Mouse (Mus musculus) brown adipose tissue, adult 24 weeks (tissue): ENCODE measurements around the gene Cst7. TPM values are rescaled to one million over a fixed set of nuclear protein-coding genes. Genes with fewer than 3 reads are reported as not detected.

Source experiments
- H3K27ac ChIP-seq: fragments of 200-500 bp; replicated peaks from 2 replicates; pipeline ENCODE4 v1.5.1; 2012; ENCODE audit warnings: low read depth, mild to moderate bottlenecking, low read length
- H3K4me1 ChIP-seq: fragments of 200-500 bp; 2 replicates; pipeline ENCODE4 v1.6.1; 2012; ENCODE audit warnings: low read length, mixed read lengths; ENCODE audit not compliant: control insufficient read depth, insufficient read depth, insufficient read length
- H3K4me3 ChIP-seq: fragments of 200-500 bp; 2 replicates; pipeline ENCODE4 v1.5.1; 2012; ENCODE audit warnings: low read depth, mild to moderate bottlenecking, low read length, moderate library complexity; ENCODE audit not compliant: insufficient read depth
- polyA plus RNA-seq: library from polyadenylated mRNA; stranded (reverse); fragments of >200 nt; gene quantifications from 2 replicates; pipeline ENCODE4 v1.2.4, GENCODE M21; 2012; ENCODE audit not compliant: missing spikeins, insufficient read depth, insufficient read length

The Cst7 gene
- polyA plus RNA-seq, 1 experiment, result not detected

- Histone ChIP-seq H3K27ac (no peak overlapping the region), H3K4me1 (0 out of 2 replicates have a peak, but pooled peaks cover 2% of the 10 kb centered on the region), H3K4me3 (0 out of 2 replicates have a peak overlapping the region, but pooled peaks have one; percentile 5)
These were observed 36.9 kb downstream of the Cst7 start for GRCm38 (mm10) chr2:150607086-150607485.

DNA sequence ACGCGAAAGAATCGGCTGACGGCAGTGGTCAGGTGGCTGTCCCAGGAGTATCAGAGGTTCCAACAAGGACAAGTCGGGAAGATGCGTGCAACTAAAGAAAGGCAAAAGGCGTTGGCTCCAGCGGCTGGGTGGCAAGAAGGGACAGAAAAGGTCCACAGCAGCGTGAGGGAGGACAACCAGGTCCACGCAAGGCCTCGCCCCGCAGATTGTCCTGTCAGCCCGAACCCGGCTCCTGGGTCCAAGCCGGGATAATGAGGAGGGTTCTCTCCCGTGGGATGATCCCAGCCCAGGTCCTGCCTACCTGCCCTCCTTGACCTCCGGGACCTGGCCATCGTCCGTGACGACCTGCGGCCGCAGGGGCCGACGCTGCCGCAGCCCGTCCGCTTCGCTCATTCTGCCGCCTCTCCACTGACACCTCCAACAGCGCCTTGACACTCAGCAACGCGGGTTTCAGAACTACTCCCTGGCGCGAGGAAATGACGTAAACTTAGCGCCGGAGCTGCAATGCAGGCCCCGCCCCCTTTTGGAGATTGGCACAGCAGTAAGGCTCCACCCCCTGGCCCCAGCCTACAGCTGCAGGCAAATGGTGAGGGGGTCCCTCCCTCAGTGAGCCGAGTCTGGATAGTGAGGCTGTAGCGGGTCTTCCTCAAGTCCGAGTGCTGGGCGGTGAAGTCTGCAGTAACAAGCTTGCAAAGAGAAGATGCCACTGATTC is 38.0 kb downstream of the Cst7 start, which contains the start of gene Apmap:
Apmap (minus strand) TSS at position 481 of the 713 bp plus-strand sequence.
- Histone ChIP-seq H3K4me3 (peak within 1 kb of the TSS; percentile 94), H3K27ac (peak within 1 kb of the TSS; percentile 67), H3K4me1 (0 out of 2 replicates have a peak, but pooled peaks cover 2% of the 10 kb centered on the region)

- Histone ChIP-seq H3K4me3 (peak overlapping the region; percentile 94), H3K27ac (no peak overlapping the region; the same call in 1 of the 2 replicates), H3K4me1 (0 out of 2 replicates have a peak, but pooled peaks cover 2% of the 10 kb centered on the region)
These were observed 38.8 kb downstream of the Cst7 start for GRCm38 (mm10) chr2:150608872-150609560.

DNA sequence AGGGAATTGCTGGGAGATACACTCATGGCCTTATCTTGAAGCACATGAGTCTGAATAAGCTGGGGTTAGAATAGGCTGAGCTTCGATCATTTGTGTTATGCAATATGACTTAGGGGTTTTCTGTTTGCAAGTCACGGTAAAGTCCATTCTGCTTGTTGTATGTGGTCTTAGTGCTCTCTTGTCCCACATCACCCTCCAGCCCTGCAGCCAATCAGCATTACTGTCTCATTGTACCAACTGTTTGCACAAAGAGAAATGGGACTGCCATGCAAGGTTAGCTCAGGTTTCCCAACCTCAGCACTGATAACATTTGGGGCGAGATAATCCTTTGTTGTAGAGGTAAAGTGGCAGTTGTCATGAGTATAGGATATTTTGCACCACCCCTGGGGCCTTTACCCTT is 39.9 kb downstream of the Cst7 start:
- Histone ChIP-seq H3K27ac (no peak overlapping the region), H3K4me1 (0 out of 2 replicates have a peak, but pooled peaks cover 2% of the 10 kb centered on the region), H3K4me3 (no peak overlapping the region)

- H3K4me3 ChIP-seq, result no peak overlapping the region
- no peaks in the 10 kb centered on the region; the same call in 1 of the 2 replicates for H3K4me1 ChIP-seq
- H3K27ac ChIP-seq, result no peak overlapping the region
These were observed 51.5 kb downstream of the Cst7 start for GRCm38 (mm10) chr2:150621698-150622097.

- no peak overlapping the region for H3K4me3 ChIP-seq
- no peaks in the 10 kb centered on the region; the same call in 1 of the 2 replicates for H3K4me1 ChIP-seq
- H3K27ac ChIP-seq, result 0 out of 2 replicates have a peak overlapping the region, but pooled peaks have one; percentile 6
These were observed 53.7 kb downstream of the Cst7 start for GRCm38 (mm10) chr2:150623957-150624356.

DNA sequence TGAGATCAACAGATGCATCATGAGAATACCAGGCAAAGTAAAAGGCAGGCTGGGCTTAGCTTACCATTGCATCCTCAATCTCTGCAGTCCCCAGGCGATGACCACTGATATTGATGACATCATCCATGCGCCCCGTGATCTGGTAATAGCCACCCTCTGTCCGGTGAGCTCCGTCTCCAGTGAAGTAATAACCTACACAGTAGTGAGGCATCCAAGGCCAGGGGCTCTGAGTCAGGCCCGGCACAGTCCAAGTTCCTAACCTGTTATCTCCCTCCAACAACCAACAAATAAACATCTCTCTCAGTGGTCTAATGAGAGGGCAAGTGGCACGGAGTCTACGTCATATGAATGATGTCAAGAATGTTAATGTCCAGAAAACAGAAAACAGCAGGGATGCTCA is 54.7 kb downstream of the Cst7 start:
- H3K4me1 ChIP-seq, result no peaks in the 10 kb centered on the region; the same call in 1 of the 2 replicates
- no peak overlapping the region for H3K27ac ChIP-seq
- no peak overlapping the region for H3K4me3 ChIP-seq

DNA sequence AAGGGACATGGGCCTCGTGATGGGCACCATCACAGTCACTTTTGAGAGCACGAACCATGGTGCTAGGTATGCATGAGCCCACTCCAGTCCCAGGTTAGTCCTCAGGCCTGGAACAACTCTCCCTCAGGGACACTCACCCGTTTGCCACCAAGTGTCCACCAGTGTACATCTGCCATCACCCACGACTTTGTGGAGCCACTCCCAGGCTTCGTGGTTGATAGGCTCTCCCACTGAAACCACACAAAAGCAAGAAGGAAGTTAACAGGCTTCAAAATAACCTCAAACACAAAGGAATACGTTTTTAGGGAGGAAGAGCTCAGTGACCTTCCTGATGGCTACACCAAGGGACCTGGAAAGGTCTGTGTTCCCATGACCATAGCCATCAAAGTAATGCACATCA is 56.9 kb downstream of the Cst7 start:
- Histone ChIP-seq H3K4me3 (no peak overlapping the region), H3K4me1 (no peaks in the 10 kb centered on the region), H3K27ac (no peak overlapping the region)

Other genes starting within 250 kb of the Cst7 start
- gene Gm10130, start 246.7 kb upstream of the Cst7 start, polyA plus RNA-seq, result not detected in 2 replicates
- gene 3300002I08Rik, start 207.7 kb upstream of the Cst7 start, polyA plus RNA-seq, result 1.6 TPM in 1 of 2 replicates, not detected in the other
- gene Zfp442, start 118.9 kb upstream of the Cst7 start, polyA plus RNA-seq, result 1.7 TPM in 2 replicates
- gene Zfp345, start 85.3 kb upstream of the Cst7 start, polyA plus RNA-seq, result not detected in 2 replicates
- gene Apmap, start 38.2 kb downstream of the Cst7 start, polyA plus RNA-seq, result 125 and 136 TPM in 2 replicates
- gene Acss1, start 98.1 kb downstream of the Cst7 start, polyA plus RNA-seq, result 95.0 and 102 TPM in 2 replicates
- gene Vsx1, start 118.9 kb downstream of the Cst7 start, polyA plus RNA-seq, result not detected in 2 replicates
- gene Entpd6, start 178.6 kb downstream of the Cst7 start, polyA plus RNA-seq, result 12.6 and 16.9 TPM in 2 replicates
- gene Pygb, start 216.3 kb downstream of the Cst7 start, polyA plus RNA-seq, result 51.9 and 52.1 TPM in 2 replicates